Mouse (Mus musculus): ENCODE measurements at regions not wholly inside any gene's neighbourhood (a gene's known extent, or its start where the extent isn't known, plus 50 kb on each side); places are given as distances from the start of the nearest gene placed in this dataset.

GRCm38 (mm10) chr1:92270486-92271058, 75.1 kb upstream of the Hdac4 start:
- no peak for TF ChIP-seq SIN3A (IDR thresholded peaks at IDR 0.05; ENCODE audit: low read length)
- TF ChIP-seq CTCF (IDR thresholded peaks at IDR 0.05 in 2 of 3, conservative IDR thresholded peaks at IDR 0.05 in 1 of 3; ENCODE audit: control insufficient read depth in 1 of 3, insufficient read depth in 1 of 3, low read depth in 2 of 3, low read length in 3 of 3, poor library complexity in 1 of 3, severe bottlenecking in 1 of 3) = no peak
- TF ChIP-seq POLR2A (IDR thresholded peaks at IDR 0.05; ENCODE audit: control insufficient read depth in 1 of 2, insufficient read depth in 1 of 2, low read depth in 1 of 2, low read length in 2 of 2, poor library complexity in 1 of 2) = no peak
- TF ChIP-seq E2F4 (IDR thresholded peaks at IDR 0.05; ENCODE audit: borderline replicate concordance, low read depth, low read length) = no peak
- no peak for TF ChIP-seq MEF2A (IDR thresholded peaks at IDR 0.05; ENCODE audit: extremely low read depth, insufficient replicate concordance, low read depth, low read length, poor library complexity, severe bottlenecking)
- no peak for TF ChIP-seq MAX (IDR thresholded peaks at IDR 0.05; ENCODE audit: low read length)
- no peak for TF ChIP-seq GATA1 (IDR thresholded peaks at IDR 0.05; ENCODE audit: low read depth, low read length)
- TF ChIP-seq EP300 (IDR thresholded peaks at IDR 0.05; ENCODE audit: low read depth in 1 of 2, low read length in 2 of 2) = no peak
- no peak for TF ChIP-seq POLR2AphosphoS2 (IDR thresholded peaks at IDR 0.05; ENCODE audit: low read length)
